ENCODE assay signal across 9 mouse cellular contexts in the genomic region with DNA sequence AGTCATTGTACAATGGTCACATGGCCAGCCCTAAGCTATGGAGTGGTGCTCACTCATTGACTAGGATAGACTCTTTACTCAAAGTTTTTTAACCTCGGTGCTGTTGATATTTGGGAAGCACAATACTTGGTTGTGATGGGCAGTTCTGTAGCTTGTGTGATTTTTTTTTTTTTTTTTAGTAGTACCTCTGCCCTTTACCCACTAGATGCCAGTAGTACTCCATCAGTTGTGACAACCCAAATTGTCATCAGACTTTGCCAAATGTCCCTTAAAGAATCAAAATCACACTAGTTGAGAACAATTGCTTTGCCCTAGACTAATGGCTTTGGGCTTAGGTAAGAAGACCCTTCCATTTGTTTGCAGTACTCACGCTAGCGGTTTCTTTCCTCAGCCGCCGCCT. TPM values are rescaled to one million over a fixed set of nuclear protein-coding genes. Genes with fewer than 3 reads are reported as not detected.
DNase-seq lines count a peak whose midpoint lies in the region; ATAC-seq lines count a peak whose summit lies in the region.
"Had no signal": no experiment of that assay in that cellular context is flagged by ENCODE, and none has a peak within 500 bp of the region (broad histone marks: within the 10 kb centered on the region; RNA-seq: fewer than 3 reads in every experiment).

No protein-coding gene starts in this region.

- no peak overlapping the region; the same call in 1 of the 2 replicates for H3K4me3 ChIP-seq in kidney, embryonic 14.5 days (ENCODE audit: low read length)
- peak overlapping the region; percentile 85 for H3K4me3 ChIP-seq in hindbrain, embryonic 13.5 days
- H3K4me3 ChIP-seq in midbrain, embryonic 12.5 days: no peak overlapping the region; the same call in 1 of the 2 replicates

- no peaks in the 10 kb centered on the region for H3K36me3 ChIP-seq in kidney, embryonic 14.5 days (ENCODE audit: control insufficient read depth, insufficient read depth, low read length)
- no peaks in the 10 kb centered on the region for H3K36me3 ChIP-seq in hindbrain, embryonic 13.5 days
- H3K36me3 ChIP-seq in midbrain, embryonic 12.5 days: no peaks in the 10 kb centered on the region

- H3K9me3 ChIP-seq in kidney, embryonic 14.5 days (ENCODE audit: control insufficient read depth, low read length): no peaks in the 10 kb centered on the region
- no peaks in the 10 kb centered on the region for H3K9me3 ChIP-seq in hindbrain, embryonic 13.5 days
- H3K9me3 ChIP-seq in midbrain, embryonic 12.5 days: no peaks in the 10 kb centered on the region

- no peak for DNase-seq in kidney, adult 18-20 months
- DNase-seq in MN1 (ENCODE audit: low spot score): peak; percentile 60
- DNase-seq in layer of hippocampus, postnatal 14 days (ENCODE audit: low spot score in 2 of 2): no peak
- no peak for DNase-seq in cerebellum, adult 9-10 months
- DNase-seq in embryo, embryonic 10 days (ENCODE audit: low spot score): no peak
- DNase-seq: heart, adult 18-20 months had no signal

- no peak overlapping the region for H3K27ac ChIP-seq in kidney, embryonic 14.5 days (ENCODE audit: low read depth, low read length)
- H3K27ac ChIP-seq in hindbrain, embryonic 13.5 days: no peak overlapping the region
- no peak overlapping the region for H3K27ac ChIP-seq in midbrain, embryonic 12.5 days (replicated peaks)

- H3K4me1 ChIP-seq in kidney, embryonic 14.5 days (ENCODE audit: control insufficient read depth, insufficient read depth, low read length): peaks cover 12% of the 10 kb centered on the region
- peaks cover 31% of the 10 kb centered on the region for H3K4me1 ChIP-seq in hindbrain, embryonic 13.5 days (replicated peaks)
- H3K4me1 ChIP-seq in midbrain, embryonic 12.5 days: peaks cover 19% of the 10 kb centered on the region

- H3K27me3 ChIP-seq in kidney, embryonic 14.5 days (ENCODE audit: control insufficient read depth, insufficient read depth, low read length): no peaks in the 10 kb centered on the region; the same call in 1 of the 2 replicates
- H3K27me3 ChIP-seq in hindbrain, embryonic 13.5 days: peaks cover 10% of the 10 kb centered on the region
- peaks cover 13% of the 10 kb centered on the region for H3K27me3 ChIP-seq in midbrain, embryonic 12.5 days

- H3K9ac ChIP-seq in kidney, embryonic 14.5 days (ENCODE audit: low read depth, low read length): no peak overlapping the region
- H3K9ac ChIP-seq in hindbrain, embryonic 13.5 days: no peak overlapping the region
- no peak overlapping the region for H3K9ac ChIP-seq in midbrain, embryonic 12.5 days (replicated peaks)

- 93% methylated on average over 5 of the region's 5 CpGs for WGBS in kidney, embryonic 14.5 days
- 92% methylated on average over 5 of the region's 5 CpGs for WGBS in hindbrain, embryonic 13.5 days
- WGBS in midbrain, embryonic 12.5 days: 91% methylated on average over 5 of the region's 5 CpGs

- no peak for ATAC-seq in kidney, embryonic 14.5 days (ENCODE audit: low FRiP score, low TSS enrichment)
- no peak for ATAC-seq in hindbrain, embryonic 13.5 days (ENCODE audit: low FRiP score)
- no peak for ATAC-seq in midbrain, embryonic 12.5 days (ENCODE audit: low FRiP score, low read depth)

- H3K4me2 ChIP-seq in kidney, embryonic 14.5 days (replicated peaks; ENCODE audit: low read depth, low read length): peak overlapping the region; percentile 81; the same call in 1 of the 2 replicates
- peak overlapping the region; percentile 95 for H3K4me2 ChIP-seq in hindbrain, embryonic 13.5 days
- H3K4me2 ChIP-seq in midbrain, embryonic 12.5 days (replicated peaks): peak overlapping the region; percentile 69

RNA-seq across cellular contexts. Expression of gene Vac14, which starts 1.5 kb away (rescaled TPM):
- 21.7 and 32.2 TPM in 2 replicates for polyA plus RNA-seq in kidney, embryonic 14.5 days (2014; fragmentation: Nextera tagmentation; extraction: Ambion mirVana)
- 23.7 and 24.9 TPM in 2 replicates for polyA plus RNA-seq in hindbrain, embryonic 13.5 days (2015; fragmentation: Nextera tagmentation; extraction: Ambion mirVana)
- polyA plus RNA-seq in midbrain, embryonic 12.5 days (2016; fragmentation: Nextera tagmentation; extraction: Ambion mirVana): 31.8 and 32.3 TPM in 2 replicates
- 10 to 100 TPM; 24.5 to 26.6 TPM for total RNA-seq in layer of hippocampus, postnatal 14 days (2021)
